Mouse (Mus musculus): ENCODE results near the gene Slc38a6.
A peak's percentile ranks its signal among the peaks of the same experiment; 100 is the strongest.

Gene Slc38a6

GRCm38 (mm10) chr12:73286287-73287092 is at the start of gene Slc38a6, which contains the start of gene Trmt5:
Slc38a6 (plus strand) TSS chr12:73286779.
Trmt5 (minus strand) TSS chr12:73286710.
- peak; percentile 93 to 95 for DNase-seq

- peak; percentile 10 to 59 for DNase-seq
Observed at GRCm38 (mm10) chr12:73241960-73242359, 44.6 kb upstream of the Slc38a6 start.

GRCm38 (mm10) chr12:73245687-73246086 is 40.9 kb upstream of the Slc38a6 start:
- DNase-seq, result no peak

GRCm38 (mm10) chr12:73255006-73255405 is 31.6 kb upstream of the Slc38a6 start:
- no peak for DNase-seq

GRCm38 (mm10) chr12:73259269-73259668 is 27.3 kb upstream of the Slc38a6 start:
- no peak for DNase-seq

GRCm38 (mm10) chr12:73260339-73260738 is 26.2 kb upstream of the Slc38a6 start:
- no peak for DNase-seq

GRCm38 (mm10) chr12:73265381-73265978 is 21.1 kb upstream of the Slc38a6 start:
- no peak for DNase-seq

- no peak for DNase-seq
Observed at GRCm38 (mm10) chr12:73266597-73266996, 20.0 kb upstream of the Slc38a6 start.

GRCm38 (mm10) chr12:73268497-73268896 is 18.1 kb upstream of the Slc38a6 start:
- DNase-seq, result no peak

GRCm38 (mm10) chr12:73269531-73269930 is 17.0 kb upstream of the Slc38a6 start:
- no peak for DNase-seq

GRCm38 (mm10) chr12:73269933-73270332 is 16.6 kb upstream of the Slc38a6 start:
- DNase-seq, result no peak

- DNase-seq, result no peak
Observed at GRCm38 (mm10) chr12:73274921-73275320, 11.7 kb upstream of the Slc38a6 start.

- DNase-seq, result peak; percentile 23 to 43
Observed at GRCm38 (mm10) chr12:73287609-73288008, 1.0 kb downstream of the Slc38a6 start.

- DNase-seq, result no peak
Observed at GRCm38 (mm10) chr12:73288626-73289025, 2.0 kb downstream of the Slc38a6 start.

- no peak for DNase-seq
Observed at GRCm38 (mm10) chr12:73294884-73295283, 8.3 kb downstream of the Slc38a6 start.

GRCm38 (mm10) chr12:73295505-73296140 is 9.0 kb downstream of the Slc38a6 start:
- peak; percentile 15 to 33 for DNase-seq

- DNase-seq, result no peak
Observed at GRCm38 (mm10) chr12:73298621-73299020, 12.0 kb downstream of the Slc38a6 start.

- DNase-seq, result no peak
Observed at GRCm38 (mm10) chr12:73300531-73300930, 14.0 kb downstream of the Slc38a6 start.

- DNase-seq, result no peak
Observed at GRCm38 (mm10) chr12:73304636-73305035, 18.1 kb downstream of the Slc38a6 start.

- no peak for DNase-seq
Observed at GRCm38 (mm10) chr12:73307750-73308149, 21.2 kb downstream of the Slc38a6 start.

GRCm38 (mm10) chr12:73308711-73309110 is 22.1 kb downstream of the Slc38a6 start:
- DNase-seq, result no peak

- DNase-seq, result no peak
Observed at GRCm38 (mm10) chr12:73317706-73318686, 31.4 kb downstream of the Slc38a6 start.
